Mouse (Mus musculus): ENCODE data around the gene Pkp4.
"Not testable (repeated sequence)": the region's sequence is repeated elsewhere in the genome, so short reads cannot be mapped to it uniquely, and the experiment has no call there.

Pkp4 gene

GRCm38 (mm10) chr2:59338926-59339325, 178.3 kb downstream of the Pkp4 start:
- peak; percentile 13 for DNase-seq (ENCODE audit: low read depth, low spot score)

GRCm38 (mm10) chr2:59339776-59340539, 179.3 kb downstream of the Pkp4 start:
- DNase-seq (ENCODE audit: low read depth, low spot score) = peak; percentile 40

GRCm38 (mm10) chr2:59340878-59341277, 180.2 kb downstream of the Pkp4 start:
- no peak for DNase-seq (ENCODE audit: low read depth, low spot score)

- DNase-seq (ENCODE audit: low read depth, low spot score) = no peak
Observed at GRCm38 (mm10) chr2:59342591-59343210, 182.1 kb downstream of the Pkp4 start.

- DNase-seq (ENCODE audit: low read depth, low spot score) = no peak
Observed at GRCm38 (mm10) chr2:59343834-59344233, 183.2 kb downstream of the Pkp4 start.

GRCm38 (mm10) chr2:59344699-59345098, 184.0 kb downstream of the Pkp4 start:
- DNase-seq (ENCODE audit: low read depth, low spot score) = no peak

- no peak for DNase-seq (ENCODE audit: low read depth, low spot score)
Observed at GRCm38 (mm10) chr2:59345141-59345839, 184.6 kb downstream of the Pkp4 start.

- DNase-seq (ENCODE audit: low read depth, low spot score) = no peak
Observed at GRCm38 (mm10) chr2:59346443-59346842, 185.8 kb downstream of the Pkp4 start.

- no peak for DNase-seq (ENCODE audit: low read depth, low spot score)
Observed at GRCm38 (mm10) chr2:59348585-59348984, 187.9 kb downstream of the Pkp4 start.

- DNase-seq (ENCODE audit: low read depth, low spot score) = no peak
Observed at GRCm38 (mm10) chr2:59350094-59350493, 189.4 kb downstream of the Pkp4 start.

- no peak for DNase-seq (ENCODE audit: low read depth, low spot score)
Observed at GRCm38 (mm10) chr2:59351303-59352099, 190.9 kb downstream of the Pkp4 start.

- DNase-seq (ENCODE audit: low read depth, low spot score) = no peak
Observed at GRCm38 (mm10) chr2:59353821-59354220, 193.2 kb downstream of the Pkp4 start.

- no peak for DNase-seq (ENCODE audit: low read depth, low spot score)
Observed at GRCm38 (mm10) chr2:59355531-59356289, 195.1 kb downstream of the Pkp4 start.

- no peak for DNase-seq (ENCODE audit: low read depth, low spot score)
Observed at GRCm38 (mm10) chr2:59359760-59360342, 199.2 kb downstream of the Pkp4 start.

- DNase-seq (ENCODE audit: low read depth, low spot score) = no peak
Observed at GRCm38 (mm10) chr2:59361350-59361780, 200.7 kb downstream of the Pkp4 start.

GRCm38 (mm10) chr2:59364156-59364842, 203.6 kb downstream of the Pkp4 start:
- DNase-seq (ENCODE audit: low read depth, low spot score) = peak; percentile 22

GRCm38 (mm10) chr2:59367191-59367590, 206.5 kb downstream of the Pkp4 start:
- DNase-seq (ENCODE audit: low read depth, low spot score) = no peak

GRCm38 (mm10) chr2:59373113-59373512, 212.5 kb downstream of the Pkp4 start:
- DNase-seq (ENCODE audit: low read depth, low spot score) = no peak

- no peak for DNase-seq (ENCODE audit: low read depth, low spot score)
Observed at GRCm38 (mm10) chr2:59378096-59378495, 217.4 kb downstream of the Pkp4 start.

- DNase-seq (ENCODE audit: low read depth, low spot score) = not testable (repeated sequence)
Observed at GRCm38 (mm10) chr2:59378861-59379260, 218.2 kb downstream of the Pkp4 start.
